Mouse (Mus musculus): ENCODE data around the gene Slc22a12. TPM values are rescaled to one million over a fixed set of nuclear protein-coding genes. Genes with fewer than 3 reads are reported as not detected.

The Slc22a12 gene
- polyA plus RNA-seq, 1 experiment from 2014 or later: not detected

- Histone ChIP-seq H3K27ac (replicated peaks; ENCODE audit: low read depth, low read length) (no peak overlapping the region), H3K9ac (ENCODE audit: low read length) (no peak overlapping the region), H3K9me3 (ENCODE audit: control insufficient read depth, low read length) (no peaks in the 10 kb centered on the region), H3K27me3 (ENCODE audit: control insufficient read depth, insufficient read depth, low read length) (peaks cover 7% of the 10 kb centered on the region), H3K4me3 (ENCODE audit: low read depth, low read length) (no peak overlapping the region), H3K4me2 (ENCODE audit: low read depth, severe bottlenecking) (no peak overlapping the region), H3K4me1 (ENCODE audit: control insufficient read depth, insufficient read depth, low read length) (no peaks in the 10 kb centered on the region), H3K36me3 (ENCODE audit: control insufficient read depth, insufficient read depth, low read length) (no peaks in the 10 kb centered on the region)
- WGBS: 62% methylated on average over 5 of the region's 5 CpGs
- DNase-seq (ENCODE audit: low spot score) (no peak), ATAC-seq (ENCODE audit: insufficient number of reproducible peaks, low FRiP score, low TSS enrichment, low read depth) (no peak)
Observed at GRCm38 (mm10) chr19:6518601-6519000, 24.2 kb downstream of the Slc22a12 start.

DNA sequence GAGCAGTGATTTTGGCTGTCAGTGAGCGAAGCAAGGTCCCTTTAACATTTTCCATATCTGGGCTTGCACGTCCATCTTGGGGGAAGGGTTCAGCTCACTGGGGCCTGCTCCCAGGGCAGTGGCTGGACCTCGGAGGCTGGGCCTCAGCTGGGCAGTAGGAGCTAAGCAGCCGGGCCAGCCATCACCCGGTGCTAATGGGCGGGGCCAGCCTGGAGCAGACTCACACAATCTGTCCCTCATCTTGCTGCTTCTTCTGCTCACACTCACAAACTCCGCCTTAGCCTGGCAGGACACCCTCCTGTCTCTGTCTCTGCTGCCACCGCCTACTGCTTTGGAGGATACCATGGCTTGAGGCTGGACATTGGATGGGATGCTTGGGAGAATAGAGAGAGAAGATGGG, 26.7 kb downstream of the Slc22a12 start:
- Histone ChIP-seq H3K9ac (ENCODE audit: low read length) (no peak overlapping the region), H3K4me3 (ENCODE audit: low read depth, low read length) (no peak overlapping the region), H3K4me2 (ENCODE audit: low read depth, severe bottlenecking) (no peak overlapping the region), H3K27ac (replicated peaks; ENCODE audit: low read depth, low read length) (no peak overlapping the region), H3K27me3 (ENCODE audit: control insufficient read depth, insufficient read depth, low read length) (peaks cover 23% of the 10 kb centered on the region), H3K4me1 (ENCODE audit: control insufficient read depth, insufficient read depth, low read length) (0 out of 2 replicates have a peak, but pooled peaks cover 2% of the 10 kb centered on the region), H3K36me3 (ENCODE audit: control insufficient read depth, insufficient read depth, low read length) (no peaks in the 10 kb centered on the region), H3K9me3 (ENCODE audit: control insufficient read depth, low read length) (no peaks in the 10 kb centered on the region)
- 63% methylated on average over 8 of the region's 8 CpGs for WGBS
- DNase-seq (ENCODE audit: low spot score) (no peak), ATAC-seq (ENCODE audit: insufficient number of reproducible peaks, low FRiP score, low TSS enrichment, low read depth) (no peak)

- no peak for DNase-seq (ENCODE audit: low spot score)
- Histone ChIP-seq H3K4me2 (ENCODE audit: low read depth, severe bottlenecking) (no peak overlapping the region), H3K4me3 (ENCODE audit: low read depth, low read length) (no peak overlapping the region), H3K4me1 (ENCODE audit: control insufficient read depth, insufficient read depth, low read length) (0 out of 2 replicates have a peak, but pooled peaks cover 2% of the 10 kb centered on the region), H3K27me3 (ENCODE audit: control insufficient read depth, insufficient read depth, low read length) (peaks cover 23% of the 10 kb centered on the region), H3K9me3 (ENCODE audit: control insufficient read depth, low read length) (no peaks in the 10 kb centered on the region), H3K36me3 (ENCODE audit: control insufficient read depth, insufficient read depth, low read length) (no peaks in the 10 kb centered on the region), H3K9ac (ENCODE audit: low read length) (no peak overlapping the region), H3K27ac (replicated peaks; ENCODE audit: low read depth, low read length) (no peak overlapping the region)
- no peak for ATAC-seq (ENCODE audit: insufficient number of reproducible peaks, low FRiP score, low TSS enrichment, low read depth)
- WGBS: 55% methylated on average over 5 of the region's 5 CpGs
Observed at GRCm38 (mm10) chr19:6515448-6515847, 27.4 kb downstream of the Slc22a12 start.

- Histone ChIP-seq H3K4me1 (ENCODE audit: control insufficient read depth, insufficient read depth, low read length) (0 out of 2 replicates have a peak, but pooled peaks cover 2% of the 10 kb centered on the region), H3K9ac (ENCODE audit: low read length) (no peak overlapping the region), H3K27ac (replicated peaks; ENCODE audit: low read depth, low read length) (no peak overlapping the region), H3K4me3 (ENCODE audit: low read depth, low read length) (no peak overlapping the region), H3K27me3 (ENCODE audit: control insufficient read depth, insufficient read depth, low read length) (peaks cover 20% of the 10 kb centered on the region), H3K36me3 (ENCODE audit: control insufficient read depth, insufficient read depth, low read length) (no peaks in the 10 kb centered on the region), H3K4me2 (ENCODE audit: low read depth, severe bottlenecking) (no peak overlapping the region), H3K9me3 (ENCODE audit: control insufficient read depth, low read length) (no peaks in the 10 kb centered on the region)
- ATAC-seq (ENCODE audit: insufficient number of reproducible peaks, low FRiP score, low TSS enrichment, low read depth) (no peak), DNase-seq (ENCODE audit: low spot score) (no peak)
- 54% methylated on average over 6 of the region's 6 CpGs for WGBS
Observed at GRCm38 (mm10) chr19:6514940-6515339, 27.9 kb downstream of the Slc22a12 start.

GRCm38 (mm10) chr19:6513389-6514139, 29.3 kb downstream of the Slc22a12 start:
- no peak overlapping the region for H3K4me3 ChIP-seq (ENCODE audit: low read depth, low read length)
- no peak overlapping the region for H3K9ac ChIP-seq (ENCODE audit: low read length)
- H3K4me2 ChIP-seq (ENCODE audit: low read depth, severe bottlenecking): no peak overlapping the region
- peaks cover 20% of the 10 kb centered on the region for H3K27me3 ChIP-seq (ENCODE audit: control insufficient read depth, insufficient read depth, low read length)
- H3K36me3 ChIP-seq (ENCODE audit: control insufficient read depth, insufficient read depth, low read length): no peaks in the 10 kb centered on the region
- DNase-seq (ENCODE audit: low spot score) (no peak), ATAC-seq (ENCODE audit: insufficient number of reproducible peaks, low FRiP score, low TSS enrichment, low read depth) (no peak)
- H3K9me3 ChIP-seq (ENCODE audit: control insufficient read depth, low read length): no peaks in the 10 kb centered on the region
- no peak overlapping the region for H3K27ac ChIP-seq (replicated peaks; ENCODE audit: low read depth, low read length)
- WGBS: 4% methylated on average over 15 of the region's 15 CpGs
- 0 out of 2 replicates have a peak, but pooled peaks cover 2% of the 10 kb centered on the region for H3K4me1 ChIP-seq (ENCODE audit: control insufficient read depth, insufficient read depth, low read length)

DNA sequence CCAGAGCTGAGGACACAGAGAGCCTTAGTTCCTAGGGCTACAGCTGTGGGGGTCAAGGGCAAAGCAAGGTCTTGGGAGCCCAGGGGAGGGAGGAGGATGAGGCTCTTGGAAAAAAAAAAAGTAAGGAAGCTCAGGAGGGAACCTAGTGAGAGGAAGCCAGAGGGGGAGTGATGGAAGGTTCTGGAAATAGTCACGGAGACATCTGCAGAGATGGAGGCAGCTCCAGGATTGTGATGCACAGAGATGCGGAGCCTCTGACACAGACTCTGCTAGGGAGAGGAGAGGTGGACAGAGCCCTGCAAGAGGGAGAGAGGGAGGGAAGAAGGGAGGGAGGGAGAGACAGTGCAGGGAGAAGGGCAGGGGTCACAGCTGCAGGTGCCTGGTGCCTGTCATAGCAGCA, 32.3 kb downstream of the Slc22a12 start:
- Histone ChIP-seq H3K27ac (replicated peaks; ENCODE audit: low read depth, low read length) (no peak overlapping the region), H3K4me1 (ENCODE audit: control insufficient read depth, insufficient read depth, low read length) (0 out of 2 replicates have a peak, but pooled peaks cover 2% of the 10 kb centered on the region), H3K9me3 (ENCODE audit: control insufficient read depth, low read length) (no peaks in the 10 kb centered on the region), H3K4me3 (ENCODE audit: low read depth, low read length) (no peak overlapping the region), H3K36me3 (ENCODE audit: control insufficient read depth, insufficient read depth, low read length) (no peaks in the 10 kb centered on the region), H3K4me2 (ENCODE audit: low read depth, severe bottlenecking) (no peak overlapping the region), H3K9ac (ENCODE audit: low read length) (no peak overlapping the region), H3K27me3 (ENCODE audit: control insufficient read depth, insufficient read depth, low read length) (peaks cover 30% of the 10 kb centered on the region)
- WGBS: 65% methylated on average over 2 of the region's 2 CpGs
- no peak for ATAC-seq (ENCODE audit: insufficient number of reproducible peaks, low FRiP score, low TSS enrichment, low read depth)
- no peak for DNase-seq (ENCODE audit: low spot score)

DNA sequence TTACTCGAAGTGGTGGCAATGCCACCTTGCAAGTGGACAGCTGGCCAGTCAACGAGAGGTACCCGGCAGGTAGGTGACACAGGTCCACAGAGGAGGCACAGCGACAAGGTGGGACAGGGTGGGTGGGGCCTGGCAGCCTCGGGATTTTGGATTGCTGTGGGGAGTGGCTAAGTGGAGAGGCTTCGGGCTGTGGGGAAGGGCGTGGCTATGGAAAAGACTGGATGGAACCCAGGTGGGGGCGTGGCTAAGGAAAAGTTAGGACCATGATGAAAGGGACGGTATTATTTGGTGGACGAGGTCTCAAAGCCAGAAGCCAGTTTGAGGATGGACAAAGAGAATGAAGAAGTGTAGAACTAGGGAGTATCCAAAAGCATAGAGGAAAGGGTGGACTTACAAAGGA, 33.0 kb downstream of the Slc22a12 start:
- no peak overlapping the region for H3K4me2 ChIP-seq (ENCODE audit: low read depth, severe bottlenecking)
- peaks cover 30% of the 10 kb centered on the region for H3K27me3 ChIP-seq (ENCODE audit: control insufficient read depth, insufficient read depth, low read length)
- no peak overlapping the region for H3K9ac ChIP-seq (ENCODE audit: low read length)
- no peaks in the 10 kb centered on the region for H3K9me3 ChIP-seq (ENCODE audit: control insufficient read depth, low read length)
- no peak for ATAC-seq (ENCODE audit: insufficient number of reproducible peaks, low FRiP score, low TSS enrichment, low read depth)
- no peaks in the 10 kb centered on the region for H3K36me3 ChIP-seq (ENCODE audit: control insufficient read depth, insufficient read depth, low read length)
- H3K27ac ChIP-seq (replicated peaks; ENCODE audit: low read depth, low read length): no peak overlapping the region
- DNase-seq (ENCODE audit: low spot score): no peak
- H3K4me1 ChIP-seq (ENCODE audit: control insufficient read depth, insufficient read depth, low read length): 0 out of 2 replicates have a peak, but pooled peaks cover 2% of the 10 kb centered on the region
- 73% methylated on average over 10 of the region's 10 CpGs for WGBS
- H3K4me3 ChIP-seq (ENCODE audit: low read depth, low read length): no peak overlapping the region

DNA sequence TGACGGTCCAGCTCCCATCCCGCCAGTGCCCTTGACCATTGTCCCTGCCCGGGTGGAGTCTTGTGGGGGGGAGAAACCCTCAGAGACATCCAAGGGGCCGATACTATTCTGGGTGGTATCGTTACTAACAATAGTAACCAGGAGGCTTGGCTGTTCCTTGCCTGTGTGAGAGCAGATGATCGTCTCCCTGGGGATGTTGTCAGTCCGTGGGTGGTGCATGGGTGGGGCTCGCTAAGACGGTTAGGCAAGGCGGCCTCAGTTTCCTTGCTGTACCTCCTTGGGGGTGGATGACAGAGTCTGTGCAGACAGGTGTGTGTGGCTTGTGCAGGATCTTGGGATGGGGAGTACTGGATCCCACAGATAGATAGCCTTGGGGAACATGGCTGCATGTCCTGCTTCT, 35.4 kb downstream of the Slc22a12 start:
- Histone ChIP-seq H3K4me3 (ENCODE audit: low read depth, low read length) (no peak overlapping the region), H3K4me2 (ENCODE audit: low read depth, severe bottlenecking) (no peak overlapping the region), H3K4me1 (ENCODE audit: control insufficient read depth, insufficient read depth, low read length) (peaks cover under 1% of the 10 kb centered on the region; the same call in 1 of the 2 replicates), H3K27me3 (ENCODE audit: control insufficient read depth, insufficient read depth, low read length) (peaks cover 27% of the 10 kb centered on the region), H3K36me3 (ENCODE audit: control insufficient read depth, insufficient read depth, low read length) (no peaks in the 10 kb centered on the region), H3K9ac (ENCODE audit: low read length) (no peak overlapping the region), H3K9me3 (ENCODE audit: control insufficient read depth, low read length) (no peaks in the 10 kb centered on the region), H3K27ac (replicated peaks; ENCODE audit: low read depth, low read length) (no peak overlapping the region)
- ATAC-seq (ENCODE audit: insufficient number of reproducible peaks, low FRiP score, low TSS enrichment, low read depth) (no peak), DNase-seq (ENCODE audit: low spot score) (no peak)
- WGBS: 44% methylated on average over 10 of the region's 10 CpGs

Measured in limb, embryonic 11.5 days (tissue).